Mouse (Mus musculus) small intestine, adult 2 months (tissue): ENCODE results near the gene Fbxw4. TPM values are rescaled to one million over a fixed set of nuclear protein-coding genes. Genes with fewer than 3 reads are reported as not detected.

Experiments
- H3K27ac ChIP-seq: fragments of 200-500 bp; 2 replicates; pipeline ENCODE4 v1.5.1; 2012; ENCODE audit warnings: low read depth, low read length, control low read depth, inconsistent platforms; ENCODE audit not compliant: insufficient read depth
- H3K27me3 ChIP-seq: fragments of 200-500 bp; 2 replicates; pipeline ENCODE4 v1.6.1; 2012; ENCODE audit warnings: mild to moderate bottlenecking, moderate library complexity, low read length, inconsistent platforms; ENCODE audit not compliant: control insufficient read depth, insufficient read depth
- H3K36me3 ChIP-seq: fragments of 200-500 bp; 2 replicates; pipeline ENCODE4 v1.6.1; 2012; ENCODE audit warnings: mild to moderate bottlenecking, low read length, control low read depth, inconsistent platforms; ENCODE audit not compliant: control insufficient read depth, insufficient read depth
- H3K4me1 ChIP-seq: fragments of 200-500 bp; 2 replicates; pipeline ENCODE4 v1.6.1; 2012; ENCODE audit warnings: low read length, inconsistent platforms, mixed read lengths; ENCODE audit not compliant: control insufficient read depth, insufficient read depth, insufficient read length
- H3K4me3 ChIP-seq: fragments of 200-500 bp; 2 replicates; pipeline ENCODE4 v1.5.1; 2012; ENCODE audit warnings: low read depth, mild to moderate bottlenecking, control low read depth, inconsistent platforms, low read length, moderate library complexity
- CTCF ChIP-seq: fragments of 200-500 bp; IDR thresholded peaks from 2 replicates; pipeline ENCODE4 v1.5.1; 2012; ENCODE audit warnings: low read depth, mild to moderate bottlenecking, control low read depth, inconsistent platforms, low read length, moderate library complexity, mixed read lengths; ENCODE audit not compliant: insufficient replicate concordance, insufficient read length; ENCODE audit errors: extremely low read depth
- POLR2A ChIP-seq: fragments of 200-500 bp; IDR thresholded peaks from 2 replicates; pipeline ENCODE4 v1.6.1; 2012; ENCODE audit warnings: low read depth, mild to moderate bottlenecking, control low read depth, inconsistent platforms, low read length, moderate library complexity
- WGBS: fragments of 180-500 bp; shearing (Covaris S2); methylation state at CpG from one replicate; pipeline ENCODE4 v1.1.7; 2018; 5-methylcytosine and 5-hydroxymethylcytosine counted together
- polyA plus RNA-seq: library from polyadenylated mRNA; depleted of rRNA; stranded (reverse); fragments of >200 nt; gene quantifications from 2 replicates; pipeline ENCODE4 v1.2.3, GENCODE M21; 2012; rRNA removed

Fbxw4 gene
- polyA plus RNA-seq: 23.9 and 44.8 TPM in 2 replicates

DNA sequence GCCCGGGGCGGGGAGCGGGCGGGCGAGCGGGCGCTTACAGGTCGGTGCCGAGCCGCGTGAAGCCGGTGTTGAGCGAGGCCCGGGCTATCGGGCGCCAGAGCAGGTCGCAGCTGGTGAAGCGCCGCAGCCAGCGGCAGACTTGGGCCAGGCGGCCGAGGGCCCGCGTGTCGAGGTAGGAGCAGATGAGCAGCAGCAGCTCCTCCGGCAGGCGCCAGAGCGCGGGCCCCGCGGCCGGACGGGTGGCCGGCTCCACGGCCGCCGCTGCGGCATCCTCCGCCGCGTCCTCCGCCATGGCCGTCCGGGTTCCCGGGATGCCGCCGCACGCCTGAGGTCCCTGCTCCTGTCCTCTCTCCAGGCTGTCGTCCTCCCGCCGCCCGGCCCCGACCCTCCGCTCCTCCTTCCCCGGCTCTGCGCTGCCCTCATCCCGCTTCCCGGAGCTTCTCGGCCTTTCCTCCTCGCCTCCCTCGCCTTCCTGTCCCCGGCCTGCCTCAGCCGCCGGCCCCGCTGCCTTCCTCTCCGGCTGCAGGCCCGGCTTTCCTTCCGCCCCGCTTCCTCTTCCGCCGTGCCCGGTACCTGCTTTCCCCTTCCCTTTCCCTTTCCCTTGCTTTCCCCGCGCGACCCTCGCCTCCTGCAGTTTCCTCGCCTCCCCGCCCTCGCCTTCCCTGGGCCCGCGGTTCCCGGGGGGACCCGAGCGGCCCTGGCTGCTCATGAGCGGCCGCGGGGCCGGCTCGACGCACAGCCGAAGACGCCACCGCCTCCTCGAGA is at the start of gene Fbxw4:
Fbxw4 (minus strand) TSS at position 575 of the 765 bp plus-strand sequence.
- TF ChIP-seq POLR2A (peak; percentile 82), CTCF (no peak)
- peak within 1 kb of the TSS; percentile 89 for H3K27ac ChIP-seq
- peak within 1 kb of the TSS; percentile 99 for H3K4me3 ChIP-seq
- H3K36me3 ChIP-seq: no peaks in the 10 kb centered on the region
- peaks cover 3% of the 10 kb centered on the region; the same call in 1 of the 2 replicates for H3K4me1 ChIP-seq
- 2% methylated on average over 85 of the region's 94 CpGs for WGBS
- no peaks in the 10 kb centered on the region for H3K27me3 ChIP-seq

DNA sequence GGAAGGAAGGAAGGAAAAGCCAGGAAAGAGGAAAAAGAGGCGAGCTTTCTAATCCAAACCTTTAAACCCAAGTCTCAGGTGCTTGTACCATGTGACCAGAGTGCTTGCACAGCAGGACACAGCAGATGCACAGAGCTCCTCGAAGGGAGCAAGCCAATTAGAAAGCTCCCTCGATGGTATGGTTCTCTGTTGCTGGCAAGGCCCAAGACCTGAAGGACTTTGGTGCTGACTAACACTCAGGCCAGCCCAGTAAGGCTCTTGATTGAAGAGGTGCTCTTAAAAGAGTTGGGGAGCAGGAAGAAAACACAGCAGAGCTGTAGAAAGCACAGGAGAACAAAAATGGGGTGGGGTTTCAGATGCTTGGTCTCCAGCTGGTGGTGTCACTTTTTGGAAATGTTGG is 48.6 kb upstream of the Fbxw4 start:
- Histone ChIP-seq H3K27ac (no peak overlapping the region), H3K4me1 (no peaks in the 10 kb centered on the region), H3K4me3 (no peak overlapping the region), H3K27me3 (peaks cover 4% of the 10 kb centered on the region; the same call in 1 of the 2 replicates), H3K36me3 (no peaks in the 10 kb centered on the region)
- TF ChIP-seq CTCF (no peak), POLR2A (no peak)
- 31% methylated on average over 3 of the region's 3 CpGs for whole genome bisulfite sequencing

- WGBS: 36% methylated on average over 6 of the region's 6 CpGs
- Histone ChIP-seq H3K4me1 (no peaks in the 10 kb centered on the region), H3K36me3 (no peaks in the 10 kb centered on the region), H3K27me3 (peaks cover 3% of the 10 kb centered on the region; the same call in 1 of the 2 replicates), H3K4me3 (no peak overlapping the region), H3K27ac (no peak overlapping the region)
- TF ChIP-seq POLR2A (no peak), CTCF (no peak)
These were observed 36.1 kb upstream of the Fbxw4 start for GRCm38 (mm10) chr19:45696281-45696600.

GRCm38 (mm10) chr19:45695496-45696280 is 35.6 kb upstream of the Fbxw4 start:
- no peaks in the 10 kb centered on the region for H3K36me3 ChIP-seq
- WGBS: 51% methylated on average over 25 of the region's 25 CpGs
- no peak overlapping the region for H3K27ac ChIP-seq
- no peaks in the 10 kb centered on the region for H3K4me1 ChIP-seq
- TF ChIP-seq CTCF (no peak), POLR2A (no peak)
- H3K27me3 ChIP-seq: peaks cover 3% of the 10 kb centered on the region; the same call in 1 of the 2 replicates
- no peak overlapping the region for H3K4me3 ChIP-seq

DNA sequence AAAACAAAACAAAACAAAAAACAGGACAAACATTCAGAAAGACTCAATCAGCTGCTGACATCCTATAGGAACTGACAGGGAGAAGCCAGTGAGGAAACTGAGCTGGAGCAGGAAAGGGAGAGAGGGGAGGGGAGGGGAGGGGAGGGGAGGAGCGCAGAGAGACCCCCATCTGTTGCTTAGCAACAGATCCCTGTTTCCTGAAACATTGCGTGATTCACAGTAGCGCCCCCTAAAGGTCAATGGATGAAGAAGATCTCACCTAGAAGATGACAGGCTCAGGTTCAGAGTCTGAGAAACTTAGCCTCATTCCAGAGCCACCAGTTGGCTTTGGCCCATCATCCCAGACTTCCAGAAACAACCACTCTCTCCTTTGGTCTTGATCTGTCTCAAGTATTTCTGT is 33.9 kb upstream of the Fbxw4 start:
- TF ChIP-seq CTCF (no peak), POLR2A (no peak)
- Histone ChIP-seq H3K4me3 (no peak overlapping the region), H3K27ac (no peak overlapping the region), H3K4me1 (no peaks in the 10 kb centered on the region), H3K27me3 (peaks cover 3% of the 10 kb centered on the region; the same call in 1 of the 2 replicates), H3K36me3 (no peaks in the 10 kb centered on the region)
- WGBS: 29% methylated on average over 3 of the region's 3 CpGs

DNA sequence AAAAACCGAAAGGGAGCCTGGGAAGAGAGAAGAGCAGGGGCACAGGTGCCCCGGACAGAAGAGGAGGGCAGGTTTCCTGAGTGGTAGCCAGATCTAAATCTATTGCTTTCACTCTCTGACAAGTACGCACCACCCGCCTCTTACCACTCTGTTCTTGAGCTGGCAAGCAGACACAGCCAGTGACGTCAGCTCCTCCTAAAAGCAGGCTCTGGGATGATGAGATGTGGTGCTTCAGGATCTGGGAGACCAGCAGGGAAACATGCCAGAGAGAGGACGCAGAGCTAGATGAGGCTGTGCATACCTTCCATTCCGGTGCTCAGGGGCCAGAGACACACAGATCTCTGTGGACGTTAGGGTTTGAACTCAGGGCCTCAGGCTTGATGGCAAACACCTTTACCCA is 32.1 kb upstream of the Fbxw4 start:
- TF ChIP-seq POLR2A (no peak), CTCF (no peak)
- H3K27me3 ChIP-seq: peaks cover 2% of the 10 kb centered on the region; the same call in 1 of the 2 replicates

DNA sequence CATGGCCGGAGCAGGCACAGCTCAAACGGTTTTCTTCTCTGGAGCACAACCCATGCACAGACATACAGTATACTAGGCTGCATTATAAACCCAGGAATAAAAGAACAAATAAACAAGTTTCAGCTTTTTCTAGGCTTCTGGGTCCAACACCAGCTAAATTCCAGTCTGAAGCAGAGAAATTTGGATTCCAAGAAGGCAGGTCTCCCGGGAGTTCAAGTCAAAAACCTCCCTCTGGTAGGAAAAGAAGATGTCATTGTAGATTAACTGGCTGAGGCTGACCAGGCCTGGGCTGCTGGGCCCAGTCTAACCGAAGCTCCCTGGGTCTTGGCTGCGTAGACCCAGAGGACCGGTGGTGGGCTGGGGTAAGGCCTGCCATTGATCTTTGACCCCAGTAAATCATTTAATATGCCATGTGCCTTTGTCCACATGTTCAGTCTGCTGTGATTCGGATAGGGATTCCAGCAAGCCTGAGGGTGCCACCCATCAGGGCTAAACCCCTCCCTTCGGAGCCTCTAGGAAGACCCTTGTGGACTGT is 31.0 kb upstream of the Fbxw4 start:
- H3K4me3 ChIP-seq: no peak overlapping the region
- TF ChIP-seq CTCF (no peak), POLR2A (no peak)
- H3K36me3 ChIP-seq: no peaks in the 10 kb centered on the region
- 66% methylated on average over 8 of the region's 8 CpGs for WGBS
- H3K27ac ChIP-seq: no peak overlapping the region
- H3K27me3 ChIP-seq: no peaks in the 10 kb centered on the region
- H3K4me1 ChIP-seq: no peaks in the 10 kb centered on the region

More for the DNA sequence above, 32.1 kb upstream of the Fbxw4 start:
- H3K27ac ChIP-seq: no peak overlapping the region
- 88% methylated on average over 8 of the region's 8 CpGs for WGBS
- no peaks in the 10 kb centered on the region for H3K36me3 ChIP-seq
- no peak overlapping the region for H3K4me3 ChIP-seq
- no peaks in the 10 kb centered on the region for H3K4me1 ChIP-seq
